Mouse (Mus musculus): Measurements from ENCODE around the gene Nav2. TPM values are rescaled to one million over a fixed set of nuclear protein-coding genes. Genes with fewer than 3 reads are reported as not detected.

Nav2 gene
- polyA plus RNA-seq (2015; fragmentation: Nextera tagmentation; extraction: Ambion mirVana) = 27.6 and 31.3 TPM in 2 replicates

GRCm38 (mm10) chr7:48908521-48909341 lies at the start of gene Nav2:
TSS of gene Nav2 (plus strand) at chr7:48908716.
- no peaks in the 10 kb centered on the region for H3K9me3 ChIP-seq (replicated peaks)
- no peak within 1 kb of the TSS for H3K9ac ChIP-seq (replicated peaks)
- H3K27ac ChIP-seq (replicated peaks) = no peak within 1 kb of the TSS
- WGBS = 76% methylated on average over 8 of the region's 8 CpGs
- no peak within 1 kb of the TSS for H3K4me2 ChIP-seq
- no peak for ATAC-seq (ENCODE audit: low FRiP score)
- peaks cover 14% of the 10 kb centered on the region for H3K4me1 ChIP-seq
- H3K4me3 ChIP-seq (replicated peaks) = no peak within 1 kb of the TSS
- no peaks in the 10 kb centered on the region for H3K27me3 ChIP-seq (replicated peaks)
- H3K36me3 ChIP-seq = no peaks in the 10 kb centered on the region

- no peaks in the 10 kb centered on the region for H3K4me1 ChIP-seq
- no peaks in the 10 kb centered on the region for H3K36me3 ChIP-seq
- H3K27ac ChIP-seq (replicated peaks) = no peak overlapping the region
- H3K4me3 ChIP-seq (replicated peaks) = no peak overlapping the region
- no peak for ATAC-seq (ENCODE audit: low FRiP score)
- H3K4me2 ChIP-seq = no peak overlapping the region
- H3K9me3 ChIP-seq (replicated peaks) = no peaks in the 10 kb centered on the region
- no peaks in the 10 kb centered on the region for H3K27me3 ChIP-seq (replicated peaks)
- no peak overlapping the region for H3K9ac ChIP-seq (replicated peaks)
- 88% methylated on average over 4 of the region's 4 CpGs for WGBS
Observed at GRCm38 (mm10) chr7:48859362-48859761, 49.2 kb upstream of the Nav2 start.

- no peak overlapping the region for H3K4me2 ChIP-seq
- 14% methylated on average over 1 of the region's 1 CpGs for WGBS
- H3K27ac ChIP-seq (replicated peaks) = no peak overlapping the region
- H3K36me3 ChIP-seq = no peaks in the 10 kb centered on the region
- H3K4me3 ChIP-seq (replicated peaks) = no peak overlapping the region
- H3K9ac ChIP-seq (replicated peaks) = no peak overlapping the region
- H3K27me3 ChIP-seq (replicated peaks) = no peaks in the 10 kb centered on the region
- no peaks in the 10 kb centered on the region for H3K4me1 ChIP-seq
- no peak for ATAC-seq (ENCODE audit: low FRiP score)
- no peaks in the 10 kb centered on the region for H3K9me3 ChIP-seq (replicated peaks)
Observed at GRCm38 (mm10) chr7:48860948-48861347, 47.6 kb upstream of the Nav2 start.

GRCm38 (mm10) chr7:48861796-48862195 lies 46.7 kb upstream of the Nav2 start:
- no peaks in the 10 kb centered on the region for H3K27me3 ChIP-seq (replicated peaks)
- H3K4me2 ChIP-seq = no peak overlapping the region
- WGBS = 97% methylated on average over 4 of the region's 4 CpGs
- no peak for ATAC-seq (ENCODE audit: low FRiP score)
- no peak overlapping the region for H3K4me3 ChIP-seq (replicated peaks)
- no peaks in the 10 kb centered on the region for H3K4me1 ChIP-seq
- H3K36me3 ChIP-seq = no peaks in the 10 kb centered on the region
- no peak overlapping the region for H3K27ac ChIP-seq (replicated peaks)
- no peaks in the 10 kb centered on the region for H3K9me3 ChIP-seq (replicated peaks)
- no peak overlapping the region for H3K9ac ChIP-seq (replicated peaks)

- no peaks in the 10 kb centered on the region for H3K36me3 ChIP-seq
- no peak for ATAC-seq (ENCODE audit: low FRiP score)
- no peaks in the 10 kb centered on the region for H3K27me3 ChIP-seq (replicated peaks)
- H3K4me3 ChIP-seq (replicated peaks) = no peak overlapping the region
- H3K4me2 ChIP-seq = no peak overlapping the region
- no peak overlapping the region for H3K27ac ChIP-seq (replicated peaks)
- H3K9me3 ChIP-seq (replicated peaks) = no peaks in the 10 kb centered on the region
- no peak overlapping the region for H3K9ac ChIP-seq (replicated peaks)
- no peaks in the 10 kb centered on the region for H3K4me1 ChIP-seq
Observed at GRCm38 (mm10) chr7:48864199-48864598, 44.3 kb upstream of the Nav2 start.

- H3K27me3 ChIP-seq (replicated peaks) = no peaks in the 10 kb centered on the region
- H3K4me1 ChIP-seq = no peaks in the 10 kb centered on the region
- ATAC-seq (ENCODE audit: low FRiP score) = no peak
- H3K4me2 ChIP-seq = no peak overlapping the region
- H3K4me3 ChIP-seq (replicated peaks) = no peak overlapping the region
- no peaks in the 10 kb centered on the region for H3K9me3 ChIP-seq (replicated peaks)
- WGBS = 88% methylated on average over 9 of the region's 9 CpGs
- no peak overlapping the region for H3K27ac ChIP-seq (replicated peaks)
- no peak overlapping the region for H3K9ac ChIP-seq (replicated peaks)
- no peaks in the 10 kb centered on the region for H3K36me3 ChIP-seq
Observed at GRCm38 (mm10) chr7:48864671-48865458, 43.7 kb upstream of the Nav2 start.

GRCm38 (mm10) chr7:48867576-48867975 lies 40.9 kb upstream of the Nav2 start:
- 94% methylated on average over 18 of the region's 18 CpGs for WGBS
- H3K4me3 ChIP-seq (replicated peaks) = no peak overlapping the region
- H3K36me3 ChIP-seq = no peaks in the 10 kb centered on the region
- H3K27me3 ChIP-seq (replicated peaks) = no peaks in the 10 kb centered on the region
- no peak for ATAC-seq (ENCODE audit: low FRiP score)
- H3K4me2 ChIP-seq = no peak overlapping the region
- no peak overlapping the region for H3K27ac ChIP-seq (replicated peaks)
- no peaks in the 10 kb centered on the region for H3K9me3 ChIP-seq (replicated peaks)
- H3K4me1 ChIP-seq = no peaks in the 10 kb centered on the region
- H3K9ac ChIP-seq (replicated peaks) = no peak overlapping the region

GRCm38 (mm10) chr7:48870144-48870543 lies 38.4 kb upstream of the Nav2 start:
- H3K27ac ChIP-seq (replicated peaks) = no peak overlapping the region
- 84% methylated on average over 6 of the region's 6 CpGs for WGBS
- no peak overlapping the region for H3K4me2 ChIP-seq
- no peak overlapping the region for H3K4me3 ChIP-seq (replicated peaks)
- ATAC-seq (ENCODE audit: low FRiP score) = no peak
- H3K9me3 ChIP-seq (replicated peaks) = no peaks in the 10 kb centered on the region
- H3K4me1 ChIP-seq = 0 out of 2 replicates have a peak, but pooled peaks cover 4% of the 10 kb centered on the region
- H3K36me3 ChIP-seq = no peaks in the 10 kb centered on the region
- H3K9ac ChIP-seq (replicated peaks) = no peak overlapping the region
- H3K27me3 ChIP-seq (replicated peaks) = no peaks in the 10 kb centered on the region

GRCm38 (mm10) chr7:48870579-48871180 lies 37.8 kb upstream of the Nav2 start:
- no peak overlapping the region for H3K9ac ChIP-seq (replicated peaks)
- no peak overlapping the region for H3K4me3 ChIP-seq (replicated peaks)
- 95% methylated on average over 21 of the region's 21 CpGs for WGBS
- H3K36me3 ChIP-seq = no peaks in the 10 kb centered on the region
- H3K4me2 ChIP-seq = no peak overlapping the region
- ATAC-seq (ENCODE audit: low FRiP score) = no peak
- H3K9me3 ChIP-seq (replicated peaks) = no peaks in the 10 kb centered on the region
- 0 out of 2 replicates have a peak, but pooled peaks cover 4% of the 10 kb centered on the region for H3K4me1 ChIP-seq
- no peaks in the 10 kb centered on the region for H3K27me3 ChIP-seq (replicated peaks)
- no peak overlapping the region for H3K27ac ChIP-seq (replicated peaks)

- Histone ChIP-seq H3K9me3 (replicated peaks) (no peaks in the 10 kb centered on the region), H3K4me1 (0 out of 2 replicates have a peak, but pooled peaks cover 4% of the 10 kb centered on the region), H3K27me3 (replicated peaks) (no peaks in the 10 kb centered on the region), H3K4me3 (replicated peaks) (no peak overlapping the region), H3K4me2 (no peak overlapping the region), H3K9ac (replicated peaks) (no peak overlapping the region), H3K36me3 (no peaks in the 10 kb centered on the region), H3K27ac (replicated peaks) (no peak overlapping the region)
- WGBS = 93% methylated on average over 11 of the region's 11 CpGs
- no peak for ATAC-seq (ENCODE audit: low FRiP score)
Observed at GRCm38 (mm10) chr7:48871292-48871691, 37.2 kb upstream of the Nav2 start.

- no peaks in the 10 kb centered on the region for H3K36me3 ChIP-seq
- no peaks in the 10 kb centered on the region for H3K27me3 ChIP-seq (replicated peaks)
- H3K27ac ChIP-seq (replicated peaks) = no peak overlapping the region
- H3K9ac ChIP-seq (replicated peaks) = no peak overlapping the region
- H3K4me1 ChIP-seq = peaks cover 7% of the 10 kb centered on the region; the same call in 1 of the 2 replicates
- H3K9me3 ChIP-seq (replicated peaks) = no peaks in the 10 kb centered on the region
- 89% methylated on average over 14 of the region's 14 CpGs for WGBS
- no peak overlapping the region for H3K4me2 ChIP-seq
- ATAC-seq (ENCODE audit: low FRiP score) = no peak
- no peak overlapping the region for H3K4me3 ChIP-seq (replicated peaks)
Observed at GRCm38 (mm10) chr7:48875096-48875495, 33.4 kb upstream of the Nav2 start.

Measured in neural tube, embryonic 15.5 days (tissue).